Mouse (Mus musculus) urinary bladder, postnatal 25 days (tissue): ENCODE results near the gene Slc35f4.
"Not testable (repeated sequence)": the region's sequence is repeated elsewhere in the genome, so short reads cannot be mapped to it uniquely, and the experiment has no call there.

ENCODE experiments used
- DNase-seq: peaks from one replicate; pipeline ENCODE4 v3.0.0; 2022; ENCODE audit warnings: low spot score

Slc35f4 gene

DNA sequence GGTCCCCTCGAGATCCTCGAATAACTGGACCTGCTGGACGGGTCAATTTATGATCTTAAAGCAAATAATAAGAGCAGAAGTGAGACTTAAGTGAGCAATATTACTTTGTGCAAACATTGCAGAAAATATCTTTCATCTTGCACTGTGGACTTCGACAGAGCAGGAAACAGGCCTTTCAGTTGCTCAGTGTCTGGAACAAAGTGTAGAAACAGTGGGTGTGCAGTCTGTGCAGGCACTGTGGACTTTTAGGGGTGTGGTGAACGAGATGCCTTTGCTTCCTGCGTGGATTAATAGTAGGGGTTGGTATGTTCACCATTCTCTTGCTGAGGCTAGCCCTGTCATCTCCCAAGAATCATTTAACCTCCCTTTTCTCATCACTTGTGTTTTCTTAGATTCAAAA, 247.0 kb downstream of the Slc35f4 start:
- DNase-seq: no peak

DNA sequence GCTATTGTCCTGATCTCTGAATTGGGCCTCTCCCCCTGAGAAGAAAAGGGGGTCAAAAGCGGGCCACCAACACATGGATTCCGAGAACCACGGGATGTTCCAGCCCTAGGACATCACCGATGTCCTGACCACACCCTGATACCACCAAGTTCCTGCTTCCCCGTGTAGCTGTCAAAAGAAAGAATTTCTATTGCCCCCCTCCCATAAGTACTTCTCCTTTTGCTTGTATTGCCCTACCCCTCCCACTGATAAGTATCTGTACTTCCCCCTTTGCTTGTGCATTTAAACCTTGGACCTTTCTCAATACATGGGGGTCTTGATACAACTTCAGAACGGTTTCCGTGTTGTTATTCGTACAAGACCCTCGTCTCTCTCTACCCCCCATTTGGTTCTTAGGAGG, 247.4 kb downstream of the Slc35f4 start:
- not testable (repeated sequence) for DNase-seq

DNA sequence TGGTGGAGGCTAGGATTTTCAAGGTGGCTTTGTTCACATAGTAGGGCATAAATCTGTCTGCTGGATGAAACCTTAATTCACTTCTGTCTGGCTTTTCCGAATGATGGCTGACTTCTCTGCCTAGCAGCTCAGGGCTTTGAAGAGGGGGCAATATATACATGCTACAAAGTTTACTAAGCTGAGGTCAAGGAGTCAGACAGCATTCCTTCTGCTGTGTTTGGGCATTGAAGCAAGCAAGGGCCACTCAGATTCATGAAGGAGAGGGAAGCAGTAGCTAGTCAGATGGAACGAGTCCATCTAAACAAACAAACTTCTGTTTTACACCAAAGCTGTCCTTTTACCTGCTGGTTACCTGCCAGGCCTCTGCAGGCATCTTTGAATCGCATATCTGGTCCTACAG, 248.2 kb downstream of the Slc35f4 start:
- DNase-seq: no peak

DNA sequence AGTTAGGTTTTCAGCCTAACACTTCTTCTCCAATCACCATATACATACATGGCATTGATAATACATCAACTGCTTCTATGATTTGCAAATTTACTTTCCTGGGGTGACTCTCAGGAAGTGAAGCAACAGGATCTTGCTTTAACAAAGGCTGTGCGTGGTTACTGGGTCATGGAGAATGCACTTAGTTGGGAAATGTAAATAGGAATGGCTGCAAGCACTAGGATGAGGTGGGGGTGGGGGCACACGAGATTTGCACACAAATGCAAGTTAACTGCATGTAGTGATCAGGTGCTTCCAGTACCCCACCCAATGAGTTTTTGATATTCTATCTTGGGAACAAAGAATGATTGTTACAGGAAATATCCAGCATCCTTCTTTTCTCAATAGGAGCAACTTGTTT, 250.5 kb downstream of the Slc35f4 start:
- DNase-seq: no peak

GRCm38 (mm10) chr14:49265286-49266002, 260.4 kb downstream of the Slc35f4 start:
- no peak for DNase-seq
